Mouse (Mus musculus): ENCODE measurements around the gene Mtr.
"Not testable (repeated sequence)": the region's sequence is repeated elsewhere in the genome, so short reads cannot be mapped to it uniquely, and the experiment has no call there.

The Mtr gene

GRCm38 (mm10) chr13:12160121-12160475, 97.8 kb downstream of the Mtr start:
- DNase-seq (ENCODE audit: low read depth), result no peak

GRCm38 (mm10) chr13:12159288-12160120, 98.4 kb downstream of the Mtr start:
- no peak for DNase-seq (ENCODE audit: low read depth)

GRCm38 (mm10) chr13:12153922-12154321, 104.0 kb downstream of the Mtr start:
- DNase-seq (ENCODE audit: low read depth), result no peak

GRCm38 (mm10) chr13:12146918-12147507, 110.9 kb downstream of the Mtr start:
- no peak for DNase-seq (ENCODE audit: low read depth)

- no peak for DNase-seq (ENCODE audit: low read depth)
These were observed 111.5 kb downstream of the Mtr start for GRCm38 (mm10) chr13:12146402-12146801.

GRCm38 (mm10) chr13:12143347-12143746, 114.6 kb downstream of the Mtr start:
- DNase-seq (ENCODE audit: low read depth), result no peak

GRCm38 (mm10) chr13:12136461-12136860, 121.5 kb downstream of the Mtr start:
- DNase-seq (ENCODE audit: low read depth), result not testable (repeated sequence)

GRCm38 (mm10) chr13:12133549-12133948, 124.4 kb downstream of the Mtr start:
- DNase-seq (ENCODE audit: low read depth), result no peak

Data from 416B (cell line).